Mouse (Mus musculus): ENCODE data around the gene Elovl2.
"Not testable (repeated sequence)": the region's sequence is repeated elsewhere in the genome, so short reads cannot be mapped to it uniquely, and the experiment has no call there.

Gene Elovl2

GRCm38 (mm10) chr13:41233241-41233640 is 13.0 kb upstream of the Elovl2 start:
- DNase-seq (ENCODE audit: low spot score), result no peak

- DNase-seq (ENCODE audit: low spot score), result no peak
Measured at GRCm38 (mm10) chr13:41232209-41232608, 12.0 kb upstream of the Elovl2 start.

GRCm38 (mm10) chr13:41231389-41231983 is 11.3 kb upstream of the Elovl2 start:
- no peak for DNase-seq (ENCODE audit: low spot score)

- no peak for DNase-seq (ENCODE audit: low spot score)
Measured at GRCm38 (mm10) chr13:41230256-41230655, 10.1 kb upstream of the Elovl2 start.

GRCm38 (mm10) chr13:41228060-41228459 is 7.9 kb upstream of the Elovl2 start:
- DNase-seq (ENCODE audit: low spot score), result no peak

GRCm38 (mm10) chr13:41226513-41226912 is 6.3 kb upstream of the Elovl2 start:
- DNase-seq (ENCODE audit: low spot score), result no peak

GRCm38 (mm10) chr13:41219687-41220303 is 410 bp downstream of the Elovl2 start:
- no peak for DNase-seq (ENCODE audit: low spot score)

- no peak for DNase-seq (ENCODE audit: low spot score)
Measured at GRCm38 (mm10) chr13:41219056-41219455, 1.1 kb downstream of the Elovl2 start.

GRCm38 (mm10) chr13:41216236-41216635 is 4.0 kb downstream of the Elovl2 start:
- no peak for DNase-seq (ENCODE audit: low spot score)

GRCm38 (mm10) chr13:41215669-41216068 is 4.5 kb downstream of the Elovl2 start:
- no peak for DNase-seq (ENCODE audit: low spot score)

GRCm38 (mm10) chr13:41212558-41213322 is 7.5 kb downstream of the Elovl2 start:
- DNase-seq (ENCODE audit: low spot score), result no peak

- no peak for DNase-seq (ENCODE audit: low spot score)
Measured at GRCm38 (mm10) chr13:41211276-41211675, 8.9 kb downstream of the Elovl2 start.

GRCm38 (mm10) chr13:41206241-41206640 is 14.0 kb downstream of the Elovl2 start:
- no peak for DNase-seq (ENCODE audit: low spot score)

GRCm38 (mm10) chr13:41205568-41205967 is 14.6 kb downstream of the Elovl2 start:
- not testable (repeated sequence) for DNase-seq (ENCODE audit: low spot score)

GRCm38 (mm10) chr13:41203691-41204090 is 16.5 kb downstream of the Elovl2 start:
- DNase-seq (ENCODE audit: low spot score), result no peak

- no peak for DNase-seq (ENCODE audit: low spot score)
Measured at GRCm38 (mm10) chr13:41203289-41203688, 16.9 kb downstream of the Elovl2 start.

GRCm38 (mm10) chr13:41200861-41201260 is 19.3 kb downstream of the Elovl2 start:
- no peak for DNase-seq (ENCODE audit: low spot score)

GRCm38 (mm10) chr13:41195640-41196333 is 24.4 kb downstream of the Elovl2 start:
- no peak for DNase-seq (ENCODE audit: low spot score)

GRCm38 (mm10) chr13:41187886-41188285 is 32.3 kb downstream of the Elovl2 start:
- no peak for DNase-seq (ENCODE audit: low spot score)

GRCm38 (mm10) chr13:41158426-41158825 is 61.8 kb downstream of the Elovl2 start:
- DNase-seq (ENCODE audit: low spot score), result no peak

- DNase-seq (ENCODE audit: low spot score), result no peak
Measured at GRCm38 (mm10) chr13:41153146-41153545, 67.1 kb downstream of the Elovl2 start.

GRCm38 (mm10) chr13:41146271-41146670 is 73.9 kb downstream of the Elovl2 start:
- DNase-seq (ENCODE audit: low spot score), result no peak

Data from urinary bladder, postnatal 10 days (tissue).